Mouse (Mus musculus) CH12.LX (cell line): Measurements from ENCODE around the gene Rbm33.

Experiments used
- CHD2 ChIP-seq: IDR thresholded peaks from 2 replicates; pipeline ENCODE4 v1.6.1; 2011; ENCODE audit warnings: low read length, improper control_type of control experiment
- CTCF ChIP-seq, 2 experiments: IDR thresholded peaks in 1 of 2; conservative IDR thresholded peaks in 1 of 2; 2 replicates each; pipeline ENCODE4 v1.5.1; 2011 to 2012; ENCODE audit warnings: low read depth in 2 of 2, low read length in 2 of 2, improper control_type of control experiment in 1 of 2, inconsistent platforms in 1 of 2, mild to moderate bottlenecking in 1 of 2, moderate library complexity in 1 of 2
- E2F4 ChIP-seq: IDR thresholded peaks from 2 replicates; pipeline ENCODE4 v1.6.1; 2011; ENCODE audit warnings: low read depth, low read length, improper control_type of control experiment; ENCODE audit not compliant: insufficient replicate concordance
- EP300 ChIP-seq: IDR thresholded peaks from 2 replicates; pipeline ENCODE4 v1.6.1; 2011; ENCODE audit warnings: low read length, improper control_type of control experiment
- GABPA ChIP-seq: IDR thresholded peaks from 2 replicates; pipeline ENCODE4 v1.6.1; 2012; ENCODE audit warnings: low read depth, low read length, improper control_type of control experiment, inconsistent platforms; ENCODE audit not compliant: insufficient replicate concordance
- KAT2A ChIP-seq: IDR thresholded peaks from 2 replicates; pipeline ENCODE4 v1.6.1; 2012; ENCODE audit warnings: low read length, improper control_type of control experiment, inconsistent platforms; ENCODE audit not compliant: insufficient replicate concordance
- NELFE ChIP-seq: IDR thresholded peaks from 2 replicates; pipeline ENCODE4 v1.6.1; 2011; ENCODE audit warnings: low read depth, low read length, improper control_type of control experiment
- POLR2A ChIP-seq: IDR thresholded peaks from 2 replicates; pipeline ENCODE4 v1.6.1; 2011; ENCODE audit warnings: low read depth, mild to moderate bottlenecking, improper control_type of control experiment, low read length
- RCOR1 ChIP-seq: conservative IDR thresholded peaks from 2 replicates; pipeline ENCODE4 v1.6.1; 2012; ENCODE audit warnings: low read depth, mild to moderate bottlenecking, inconsistent platforms, low read length, improper control_type of control experiment
- SIN3A ChIP-seq: IDR thresholded peaks from 2 replicates; pipeline ENCODE4 v1.6.1; 2012; ENCODE audit warnings: low read length, improper control_type of control experiment, inconsistent platforms
- SMC3 ChIP-seq: IDR thresholded peaks from 2 replicates; pipeline ENCODE4 v1.6.1; 2011; ENCODE audit warnings: low read depth, low read length, improper control_type of control experiment
- ZC3H11A ChIP-seq: IDR thresholded peaks from 2 replicates; pipeline ENCODE4 v1.6.1; 2012; ENCODE audit warnings: low read depth, mild to moderate bottlenecking, inconsistent platforms, low read length, improper control_type of control experiment
- ZMIZ1 ChIP-seq: IDR thresholded peaks from 2 replicates; pipeline ENCODE4 v1.6.1; 2012; ENCODE audit warnings: low read depth, mild to moderate bottlenecking, inconsistent platforms, low read length, improper control_type of control experiment

DNA sequence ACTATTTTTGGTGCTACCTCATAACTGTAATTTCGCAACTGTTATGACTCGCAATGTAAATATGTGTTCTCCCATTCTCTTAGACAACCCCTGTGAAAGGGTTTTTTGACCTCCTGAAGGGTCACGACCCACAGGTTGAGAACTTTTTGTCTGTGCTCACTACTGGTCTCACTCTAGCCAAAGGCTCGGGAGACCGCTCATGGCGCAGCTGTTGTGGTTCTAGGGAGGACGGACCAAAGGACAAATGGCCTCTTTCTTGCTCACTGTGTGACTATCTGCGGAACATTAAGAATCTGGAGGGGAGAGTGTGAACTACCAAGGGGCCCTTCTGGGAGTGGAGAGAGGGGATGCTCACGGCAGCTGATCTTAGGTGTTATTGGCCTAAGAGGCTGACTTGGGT is 109.0 kb downstream of the Rbm33 start:
- TF ChIP-seq GABPA (no peak), SMC3 (no peak), CTCF (conservative IDR thresholded peaks at IDR 0.05 in 1 of 2, IDR thresholded peaks at IDR 0.05 in 1 of 2; ENCODE audit: low read depth in 2 of 2, low read length in 2 of 2) (no peak), ZC3H11A (no peak), EP300 (no peak), NELFE (no peak), POLR2A (no peak), SIN3A (no peak), CHD2 (no peak), ZMIZ1 (no peak), RCOR1 (no peak), E2F4 (no peak), KAT2A (no peak)
